Mouse (Mus musculus) CH12.LX (cell line): Measurements from ENCODE around the gene Rnf225. TPM values are rescaled to one million over a fixed set of nuclear protein-coding genes. Genes with fewer than 3 reads are reported as not detected.

Experiments
- DNase-seq: peaks from one replicate; pipeline ENCODE4 v3.0.0-alpha.2; 2013; ENCODE audit errors: extremely low read depth
- H3K27ac ChIP-seq: 2 replicates; pipeline ENCODE4 v1.5.1; 2012; ENCODE audit warnings: low read depth, mild to moderate bottlenecking, control low read depth, moderate library complexity; ENCODE audit not compliant: insufficient read depth
- H3K27me3 ChIP-seq: replicated peaks from 2 replicates; pipeline ENCODE3; 2012; ENCODE audit warnings: inconsistent platforms
- H3K36me3 ChIP-seq, 2 experiments: replicated peaks in 1 of 2; 2 replicates each; pipeline versions ENCODE3 to v1.6.1; 2012; ENCODE audit warnings: inconsistent platforms in 1 of 2, low read length in 1 of 2, mild to moderate bottlenecking in 1 of 2, mixed read lengths in 1 of 2, moderate library complexity in 1 of 2; ENCODE audit not compliant: control insufficient read depth in 1 of 2, insufficient read depth in 1 of 2
- H3K4me1 ChIP-seq, 2 experiments: 2 replicates each; pipeline ENCODE4 v1.6.1; 2012; ENCODE audit warnings: inconsistent platforms in 1 of 2, moderate library complexity in 1 of 2; ENCODE audit not compliant: insufficient read depth in 2 of 2, control insufficient read depth in 1 of 2
- H3K4me2 ChIP-seq: 2 replicates; pipeline ENCODE4 v1.6.1; 2012; ENCODE audit warnings: low read depth, mild to moderate bottlenecking, control low read depth; ENCODE audit not compliant: poor library complexity, insufficient read depth, severe bottlenecking
- H3K4me3 ChIP-seq, 3 experiments: fragments of 150-350 bp in 1 of 3; sonication (generic) in 1 of 3; replicated peaks in 1 of 3; 2 replicates each; pipeline versions ENCODE3 to v1.5.1; 2011 to 2012; ENCODE audit warnings: low read depth in 2 of 3, low read length in 2 of 3, mild to moderate bottlenecking in 2 of 3, moderate library complexity in 2 of 3, control low read depth in 1 of 3, improper control_type of control experiment in 1 of 3, inconsistent platforms in 1 of 3, mixed read lengths in 1 of 3; ENCODE audit not compliant: poor library complexity in 1 of 3
- H3K79me2 ChIP-seq: replicated peaks from 2 replicates; pipeline ENCODE4 v1.6.1; 2012; ENCODE audit warnings: mild to moderate bottlenecking, moderate library complexity; ENCODE audit not compliant: control insufficient read depth, poor library complexity, insufficient read depth, severe bottlenecking; ENCODE audit errors: extremely low read depth
- H3K9ac ChIP-seq: 2 replicates; pipeline ENCODE4 v1.6.1; 2012; ENCODE audit warnings: low read depth, mild to moderate bottlenecking, control low read depth, moderate library complexity; ENCODE audit not compliant: insufficient read depth
- H3K9me3 ChIP-seq: replicated peaks from 2 replicates; pipeline ENCODE3; 2012; ENCODE audit warnings: low read length, inconsistent platforms, mixed read lengths
- CTCF ChIP-seq, 2 experiments: IDR thresholded peaks in 1 of 2; conservative IDR thresholded peaks in 1 of 2; 2 replicates each; pipeline ENCODE4 v1.5.1; 2011 to 2012; ENCODE audit warnings: low read depth in 2 of 2, low read length in 2 of 2, improper control_type of control experiment in 1 of 2, inconsistent platforms in 1 of 2, mild to moderate bottlenecking in 1 of 2, moderate library complexity in 1 of 2
- JUND ChIP-seq: conservative IDR thresholded peaks from 2 replicates; pipeline ENCODE4 v1.6.1; 2011; ENCODE audit warnings: low read depth, low read length, improper control_type of control experiment
- KAT2A ChIP-seq: IDR thresholded peaks from 2 replicates; pipeline ENCODE4 v1.6.1; 2012; ENCODE audit warnings: low read length, improper control_type of control experiment, inconsistent platforms; ENCODE audit not compliant: insufficient replicate concordance
- MAFK ChIP-seq: IDR thresholded peaks from 2 replicates; pipeline ENCODE4 v1.6.1; 2011; ENCODE audit warnings: low read length, improper control_type of control experiment; ENCODE audit not compliant: insufficient replicate concordance
- MAX ChIP-seq: IDR thresholded peaks from 2 replicates; pipeline ENCODE4 v1.6.1; 2011; ENCODE audit warnings: low read length, improper control_type of control experiment
- MAZ ChIP-seq: IDR thresholded peaks from 2 replicates; pipeline ENCODE4 v1.6.1; 2012; ENCODE audit warnings: low read depth, mild to moderate bottlenecking, inconsistent platforms, low read length, improper control_type of control experiment, moderate library complexity
- MEF2A ChIP-seq: IDR thresholded peaks from 2 replicates; pipeline ENCODE4 v1.6.1; 2014; ENCODE audit warnings: low read depth, mild to moderate bottlenecking, inconsistent platforms, low read length, improper control_type of control experiment, borderline replicate concordance
- MXI1 ChIP-seq: IDR thresholded peaks from 2 replicates; pipeline ENCODE4 v1.6.1; 2011; ENCODE audit warnings: mild to moderate bottlenecking, low read depth, low read length, improper control_type of control experiment
- MYC ChIP-seq: IDR thresholded peaks from 2 replicates; pipeline ENCODE4 v1.6.1; 2011; ENCODE audit warnings: low read depth, mild to moderate bottlenecking, improper control_type of control experiment, low read length
- PAX5 ChIP-seq: IDR thresholded peaks from 2 replicates; pipeline ENCODE4 v1.6.1; 2012; ENCODE audit warnings: low read length, inconsistent platforms, mixed read lengths
- POLR2A ChIP-seq: IDR thresholded peaks from 2 replicates; pipeline ENCODE4 v1.6.1; 2011; ENCODE audit warnings: low read depth, mild to moderate bottlenecking, improper control_type of control experiment, low read length
- POLR2AphosphoS2 ChIP-seq: IDR thresholded peaks from 2 replicates; pipeline ENCODE4 v1.6.1; 2011; ENCODE audit warnings: low read depth, low read length, improper control_type of control experiment
- RCOR1 ChIP-seq: conservative IDR thresholded peaks from 2 replicates; pipeline ENCODE4 v1.6.1; 2012; ENCODE audit warnings: low read depth, mild to moderate bottlenecking, inconsistent platforms, low read length, improper control_type of control experiment
- SMC3 ChIP-seq: IDR thresholded peaks from 2 replicates; pipeline ENCODE4 v1.6.1; 2011; ENCODE audit warnings: low read depth, low read length, improper control_type of control experiment
- TCF12 ChIP-seq: IDR thresholded peaks from 2 replicates; pipeline ENCODE4 v1.6.1; 2014; ENCODE audit warnings: low read depth, mild to moderate bottlenecking, inconsistent platforms, low read length, improper control_type of control experiment
- ZC3H11A ChIP-seq: IDR thresholded peaks from 2 replicates; pipeline ENCODE4 v1.6.1; 2012; ENCODE audit warnings: low read depth, mild to moderate bottlenecking, inconsistent platforms, low read length, improper control_type of control experiment
- ZNF384 ChIP-seq: IDR thresholded peaks from 2 replicates; pipeline ENCODE4 v1.6.1; 2012; ENCODE audit warnings: low read depth, low read length, improper control_type of control experiment, inconsistent platforms
- dilution Hi-C: fragments of 300-500 bp; cut with MboI; formaldehyde crosslinking; loops from 2 replicates; pipeline ENCODE4 v1.14.3; 2020; ENCODE audit warnings: low sequenced_read_pairs; ENCODE audit not compliant: extremely low pct_unique_long_range_greater_than_20kb, extremely low pct_ligation_motif_present
- in situ Hi-C: fragments of 300-500 bp; cut with MboI; formaldehyde crosslinking; loops from 3 replicates; pipeline ENCODE4 v1.14.3; 2019; ENCODE audit warnings: low sequenced_read_pairs, low pct_ligation_motif_present, low pct_unique_long_range_greater_than_20kb, mixed read lengths
- polyA plus RNA-seq: library from polyadenylated mRNA; unstranded; fragments of >175 nt; gene quantifications from 2 replicates; pipeline ENCODE4 v1.2.1, GENCODE M21; 2012; ENCODE audit warnings: low read depth; ENCODE audit not compliant: insufficient read length
- total RNA-seq, 2 experiments: library from RNA; depleted of rRNA; stranded (reverse); fragments of 300-350 nt in 1 of 2; fragments of >200 nt in 1 of 2; gene quantifications; 2 replicates each; pipeline ENCODE4 v1.2.3; 2012 to 2014

Gene Rnf225
- total and polyA plus RNA-seq, 3 experiments, result 0.89 to 4.0 (median 1.1) TPM

- H3K4me1 ChIP-seq, result peaks cover 0 to 27% of the 10 kb centered on the region in 2 experiments; a peak in 2 of 4 replicates
- H3K27ac ChIP-seq, result no peak overlapping the region
- H3K4me2 ChIP-seq, result no peak overlapping the region
- H3K9me3 ChIP-seq, result no peaks in the 10 kb centered on the region
- dilution Hi-C loops, result no loop called here
- DNase-seq, result no peak
- no peaks in the 10 kb centered on the region for H3K27me3 ChIP-seq
- no peaks in the 10 kb centered on the region for H3K79me2 ChIP-seq
- TF ChIP-seq MAZ (no peak), MXI1 (no peak), MAFK (no peak), MAX (no peak), CTCF (conservative IDR thresholded peaks at IDR 0.05 in 1 of 2, IDR thresholded peaks at IDR 0.05 in 1 of 2; ENCODE audit: low read depth in 2 of 2, low read length in 2 of 2) (no peak)
- TF ChIP-seq, all 38 proteins: peak for 0
- in situ Hi-C loops, result no loop called here
- Histone ChIP-seq H3K9ac (no peak overlapping the region), H3K36me3 (no peaks in the 10 kb centered on the region), H3K4me3 (no peak overlapping the region)
Measured at GRCm38 (mm10) chr7:12957511-12957910, 30.3 kb downstream of the Rnf225 start.

GRCm38 (mm10) chr7:12958948-12959347 lies 31.7 kb downstream of the Rnf225 start:
- TF ChIP-seq MYC (no peak), CTCF (conservative IDR thresholded peaks at IDR 0.05 in 1 of 2, IDR thresholded peaks at IDR 0.05 in 1 of 2; ENCODE audit: low read depth in 2 of 2, low read length in 2 of 2) (no peak), MEF2A (no peak), JUND (no peak), MXI1 (no peak), MAX (no peak), TCF12 (no peak), RCOR1 (no peak), SMC3 (no peak), POLR2AphosphoS2 (no peak), PAX5 (no peak), KAT2A (no peak), MAZ (no peak), POLR2A (no peak), ZC3H11A (no peak), ZNF384 (no peak)
- H3K36me3 ChIP-seq, result no peaks in the 10 kb centered on the region
- H3K27ac ChIP-seq, result no peak overlapping the region
- no peak overlapping the region for H3K4me3 ChIP-seq
- peaks cover 0 to 30% of the 10 kb centered on the region in 2 experiments; a peak in 2 of 4 replicates for H3K4me1 ChIP-seq
- no peak for DNase-seq
- no peaks in the 10 kb centered on the region for H3K27me3 ChIP-seq
- H3K4me2 ChIP-seq, result no peak overlapping the region
- no peak overlapping the region for H3K9ac ChIP-seq
- H3K79me2 ChIP-seq, result no peaks in the 10 kb centered on the region
- dilution Hi-C loops, result no loop called here
- in situ Hi-C loops, result no loop called here
- H3K9me3 ChIP-seq, result no peaks in the 10 kb centered on the region
